Mouse (Mus musculus) skeletal muscle tissue, adult 2 months (tissue): Measurements from ENCODE around the gene Snn.
A peak's percentile ranks its signal among the peaks of the same experiment; 100 is the strongest.
"Not testable (repeated sequence)": the region's sequence is repeated elsewhere in the genome, so short reads cannot be mapped to it uniquely, and the experiment has no call there.

Experiments
- DNase-seq: peaks from one replicate; pipeline ENCODE4 v3.0.0-alpha.2; 2012; ENCODE audit warnings: low read depth, low spot score

Snn gene

GRCm38 (mm10) chr16:11060645-11061044, at the start of gene Snn:
Snn (plus strand) TSS chr16:11060945.
- no peak for DNase-seq

- no peak for DNase-seq
Measured at GRCm38 (mm10) chr16:11011206-11011605, 49.5 kb upstream of the Snn start.

GRCm38 (mm10) chr16:11011939-11012338, 48.8 kb upstream of the Snn start:
- no peak for DNase-seq

- DNase-seq: peak; percentile 41
Measured at GRCm38 (mm10) chr16:11012571-11013463, 47.9 kb upstream of the Snn start.

- not testable (repeated sequence) for DNase-seq
Measured at GRCm38 (mm10) chr16:11013464-11014147, 47.1 kb upstream of the Snn start.

- no peak for DNase-seq
Measured at GRCm38 (mm10) chr16:11014407-11014806, 46.3 kb upstream of the Snn start.

- DNase-seq: no peak
Measured at GRCm38 (mm10) chr16:11016353-11016752, 44.4 kb upstream of the Snn start.

- no peak for DNase-seq
Measured at GRCm38 (mm10) chr16:11017807-11018595, 42.7 kb upstream of the Snn start.

- DNase-seq: no peak
Measured at GRCm38 (mm10) chr16:11021403-11022112, 39.2 kb upstream of the Snn start.

- DNase-seq: no peak
Measured at GRCm38 (mm10) chr16:11022113-11022489, 38.6 kb upstream of the Snn start.

- DNase-seq: no peak
Measured at GRCm38 (mm10) chr16:11023618-11024017, 37.1 kb upstream of the Snn start.

- peak; percentile 72 for DNase-seq
Measured at GRCm38 (mm10) chr16:11024841-11025240, 35.9 kb upstream of the Snn start.

GRCm38 (mm10) chr16:11028206-11028605, 32.5 kb upstream of the Snn start:
- DNase-seq: no peak

- no peak for DNase-seq
Measured at GRCm38 (mm10) chr16:11030844-11031243, 29.9 kb upstream of the Snn start.

- DNase-seq: no peak
Measured at GRCm38 (mm10) chr16:11031320-11031719, 29.4 kb upstream of the Snn start.

GRCm38 (mm10) chr16:11034193-11034803, 26.4 kb upstream of the Snn start:
- peak; percentile 67 for DNase-seq

- DNase-seq: no peak
Measured at GRCm38 (mm10) chr16:11035273-11035672, 25.5 kb upstream of the Snn start.

- peak; percentile 54 for DNase-seq
Measured at GRCm38 (mm10) chr16:11035790-11036431, 24.8 kb upstream of the Snn start.

GRCm38 (mm10) chr16:11040603-11041002, 20.1 kb upstream of the Snn start:
- no peak for DNase-seq

- DNase-seq: no peak
Measured at GRCm38 (mm10) chr16:11043239-11043638, 17.5 kb upstream of the Snn start.
